Mouse (Mus musculus) monocyte, adult 2 months (primary cell): ENCODE measurements around the gene Ttc16.
A peak's percentile ranks its signal among the peaks of the same experiment; 100 is the strongest.

Source experiments
- DNase-seq, 2 experiments: peaks; one replicate each; pipeline ENCODE4 v3.0.0; 2022; ENCODE audit warnings: low spot score in 2 of 2, low read depth in 1 of 2

Ttc16 gene

GRCm38 (mm10) chr2:32775359-32776074, at the start of gene Ttc16, which contains the start of gene Ptrh1:
Gene Ttc16, minus strand, starts transcription at chr2:32775633.
Gene Ptrh1, plus strand, starts transcription at chr2:32775786.
- peak; percentile 94 to 98 for DNase-seq

- no peak for DNase-seq
Measured at GRCm38 (mm10) chr2:32824778-32825177, 49.3 kb upstream of the Ttc16 start.

- no peak for DNase-seq
Measured at GRCm38 (mm10) chr2:32824181-32824580, 48.7 kb upstream of the Ttc16 start.

GRCm38 (mm10) chr2:32823579-32824154, 48.2 kb upstream of the Ttc16 start:
- DNase-seq: no peak

- no peak for DNase-seq
Measured at GRCm38 (mm10) chr2:32823153-32823552, 47.7 kb upstream of the Ttc16 start.

- DNase-seq: no peak
Measured at GRCm38 (mm10) chr2:32822643-32823042, 47.2 kb upstream of the Ttc16 start.

GRCm38 (mm10) chr2:32821041-32821802, 45.8 kb upstream of the Ttc16 start:
- DNase-seq: no peak

- no peak for DNase-seq
Measured at GRCm38 (mm10) chr2:32818208-32818607, 42.8 kb upstream of the Ttc16 start.

GRCm38 (mm10) chr2:32817589-32817988, 42.2 kb upstream of the Ttc16 start:
- no peak for DNase-seq

- no peak for DNase-seq
Measured at GRCm38 (mm10) chr2:32816946-32817581, 41.6 kb upstream of the Ttc16 start.

GRCm38 (mm10) chr2:32816497-32816896, 41.1 kb upstream of the Ttc16 start:
- DNase-seq: no peak

GRCm38 (mm10) chr2:32811959-32812358, 36.5 kb upstream of the Ttc16 start:
- no peak for DNase-seq

- DNase-seq: no peak
Measured at GRCm38 (mm10) chr2:32808816-32809566, 33.6 kb upstream of the Ttc16 start.

- DNase-seq: no peak
Measured at GRCm38 (mm10) chr2:32798251-32798962, 23.0 kb upstream of the Ttc16 start.

GRCm38 (mm10) chr2:32795748-32796418, 20.4 kb upstream of the Ttc16 start:
- DNase-seq: no peak

- no peak for DNase-seq
Measured at GRCm38 (mm10) chr2:32791297-32791696, 15.9 kb upstream of the Ttc16 start.

- no peak for DNase-seq
Measured at GRCm38 (mm10) chr2:32788581-32788980, 13.1 kb upstream of the Ttc16 start.

GRCm38 (mm10) chr2:32787176-32787575, 11.7 kb upstream of the Ttc16 start:
- DNase-seq: no peak

- DNase-seq: no peak
Measured at GRCm38 (mm10) chr2:32784048-32784681, 8.7 kb upstream of the Ttc16 start, which contains the start of gene Cfap157. Gene Cfap157, minus strand, starts transcription at chr2:32784428.
